Mouse (Mus musculus): ENCODE results near the gene Mfsd4b3. TPM values are rescaled to one million over a fixed set of nuclear protein-coding genes. Genes with fewer than 3 reads are reported as not detected.
"Not testable (repeated sequence)": the region's sequence is repeated elsewhere in the genome, so short reads cannot be mapped to it uniquely, and the experiment has no call there.

Mfsd4b3 gene
- total RNA-seq (2021) = under 1 TPM in 1 of 2 experiments, not detected in 1; 0.25 TPM
- long read RNA-seq = 0 reads

- peak; percentile 86 to 96 for DNase-seq (ENCODE audit: low spot score in 2 of 2)
These were observed at the start of gene Mfsd4b3 for GRCm38 (mm10) chr10:39959761-39960440. Mfsd4b3 (minus strand) TSS chr10:39960153.

GRCm38 (mm10) chr10:40009591-40009990 lies 49.6 kb upstream of the Mfsd4b3 start:
- no peak for DNase-seq (ENCODE audit: low spot score in 2 of 2)

GRCm38 (mm10) chr10:40008847-40009246 lies 48.9 kb upstream of the Mfsd4b3 start:
- DNase-seq (ENCODE audit: low spot score in 2 of 2) = not testable (repeated sequence)

- no peak for DNase-seq (ENCODE audit: low spot score in 2 of 2)
These were observed 48.0 kb upstream of the Mfsd4b3 start for GRCm38 (mm10) chr10:40007953-40008352.

- no peak for DNase-seq (ENCODE audit: low spot score in 2 of 2)
These were observed 47.0 kb upstream of the Mfsd4b3 start for GRCm38 (mm10) chr10:40006963-40007362.

GRCm38 (mm10) chr10:40000746-40001145 lies 40.8 kb upstream of the Mfsd4b3 start:
- no peak for DNase-seq (ENCODE audit: low spot score in 2 of 2)

- DNase-seq (ENCODE audit: low spot score in 2 of 2) = no peak
These were observed 31.2 kb upstream of the Mfsd4b3 start for GRCm38 (mm10) chr10:39991155-39991554.

- DNase-seq (ENCODE audit: low spot score in 2 of 2) = peak in 1 of 2 experiments; percentile 9
These were observed 26.5 kb upstream of the Mfsd4b3 start, which contains the start of gene Mfsd4b5 for GRCm38 (mm10) chr10:39986466-39986865. Mfsd4b5 (minus strand) TSS chr10:39986646.

GRCm38 (mm10) chr10:39982604-39983003 lies 22.7 kb upstream of the Mfsd4b3 start:
- DNase-seq (ENCODE audit: low spot score in 2 of 2) = no peak

GRCm38 (mm10) chr10:39978231-39978630 lies 18.3 kb upstream of the Mfsd4b3 start:
- DNase-seq (ENCODE audit: low spot score in 2 of 2) = no peak

GRCm38 (mm10) chr10:39977346-39977745 lies 17.4 kb upstream of the Mfsd4b3 start:
- DNase-seq (ENCODE audit: low spot score in 2 of 2) = no peak

GRCm38 (mm10) chr10:39975771-39976170 lies 15.8 kb upstream of the Mfsd4b3 start:
- no peak for DNase-seq (ENCODE audit: low spot score in 2 of 2)

- no peak for DNase-seq (ENCODE audit: low spot score in 2 of 2)
These were observed 15.0 kb upstream of the Mfsd4b3 start for GRCm38 (mm10) chr10:39974982-39975381.

GRCm38 (mm10) chr10:39967512-39967911 lies 7.6 kb upstream of the Mfsd4b3 start:
- DNase-seq (ENCODE audit: low spot score in 2 of 2) = no peak

- no peak for DNase-seq (ENCODE audit: low spot score in 2 of 2)
These were observed 2.0 kb upstream of the Mfsd4b3 start for GRCm38 (mm10) chr10:39961906-39962305.

GRCm38 (mm10) chr10:39960441-39960822 lies 479 bp upstream of the Mfsd4b3 start:
- DNase-seq (ENCODE audit: low spot score in 2 of 2) = no peak

GRCm38 (mm10) chr10:39958266-39958665 lies 1.7 kb downstream of the Mfsd4b3 start:
- DNase-seq (ENCODE audit: low spot score in 2 of 2) = peak in 1 of 2 experiments; percentile 51

GRCm38 (mm10) chr10:39956340-39956878 lies 3.5 kb downstream of the Mfsd4b3 start:
- DNase-seq (ENCODE audit: low spot score in 2 of 2) = no peak

- no peak for DNase-seq (ENCODE audit: low spot score in 2 of 2)
These were observed 4.8 kb downstream of the Mfsd4b3 start for GRCm38 (mm10) chr10:39955163-39955562.

- no peak for DNase-seq (ENCODE audit: low spot score in 2 of 2)
These were observed 10.5 kb downstream of the Mfsd4b3 start for GRCm38 (mm10) chr10:39949377-39949954.

GRCm38 (mm10) chr10:39947195-39947594 lies 12.8 kb downstream of the Mfsd4b3 start:
- DNase-seq (ENCODE audit: low spot score in 2 of 2) = not testable (repeated sequence)

GRCm38 (mm10) chr10:39936553-39936952 lies 23.4 kb downstream of the Mfsd4b3 start:
- DNase-seq (ENCODE audit: low spot score in 2 of 2) = no peak
